Mouse (Mus musculus) retina, postnatal 1 day (tissue): ENCODE results near the gene Nuak2.
"Not testable (repeated sequence)": the region's sequence is repeated elsewhere in the genome, so short reads cannot be mapped to it uniquely, and the experiment has no call there.

Source experiments
- DNase-seq: peaks from one replicate; pipeline ENCODE4 v3.0.0-alpha.2; 2012

Nuak2 gene

DNA sequence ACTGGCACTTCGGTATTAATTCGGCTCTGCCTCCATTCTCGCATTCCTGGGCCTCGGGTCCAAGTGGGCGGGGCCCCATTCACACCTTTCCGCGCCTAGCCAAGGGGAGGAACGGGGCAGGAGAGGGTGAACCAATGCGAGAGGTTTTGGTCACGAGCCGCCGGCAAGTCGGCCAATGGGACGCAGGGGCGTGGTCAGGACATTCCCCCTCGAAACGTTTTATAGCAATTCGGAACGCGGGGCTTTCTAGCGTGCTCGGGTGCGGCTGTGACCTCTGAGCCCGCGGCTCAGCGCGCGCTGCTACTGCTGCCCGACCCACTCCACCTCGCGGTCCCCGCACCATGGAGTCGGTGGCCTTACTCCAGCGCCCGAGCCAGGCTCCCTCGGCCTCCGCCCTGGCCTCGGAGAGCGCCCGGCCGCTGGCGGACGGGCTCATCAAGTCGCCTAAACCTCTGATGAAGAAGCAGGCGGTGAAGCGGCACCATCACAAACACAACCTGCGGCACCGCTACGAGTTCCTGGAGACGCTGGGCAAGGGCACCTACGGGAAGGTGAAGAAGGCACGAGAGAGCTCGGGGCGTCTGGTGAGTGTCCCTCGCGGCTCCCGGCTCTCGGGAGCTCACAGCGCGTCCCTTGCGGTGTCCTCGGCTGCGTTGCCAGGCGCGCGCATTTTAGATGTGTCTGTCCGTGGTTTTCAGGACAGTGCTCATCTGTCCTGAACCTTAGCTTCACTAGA lies at the start of gene Nuak2:
Nuak2 (plus strand) TSS at position 238 of the 736 bp plus-strand sequence.
- DNase-seq: peak; percentile 96

DNA sequence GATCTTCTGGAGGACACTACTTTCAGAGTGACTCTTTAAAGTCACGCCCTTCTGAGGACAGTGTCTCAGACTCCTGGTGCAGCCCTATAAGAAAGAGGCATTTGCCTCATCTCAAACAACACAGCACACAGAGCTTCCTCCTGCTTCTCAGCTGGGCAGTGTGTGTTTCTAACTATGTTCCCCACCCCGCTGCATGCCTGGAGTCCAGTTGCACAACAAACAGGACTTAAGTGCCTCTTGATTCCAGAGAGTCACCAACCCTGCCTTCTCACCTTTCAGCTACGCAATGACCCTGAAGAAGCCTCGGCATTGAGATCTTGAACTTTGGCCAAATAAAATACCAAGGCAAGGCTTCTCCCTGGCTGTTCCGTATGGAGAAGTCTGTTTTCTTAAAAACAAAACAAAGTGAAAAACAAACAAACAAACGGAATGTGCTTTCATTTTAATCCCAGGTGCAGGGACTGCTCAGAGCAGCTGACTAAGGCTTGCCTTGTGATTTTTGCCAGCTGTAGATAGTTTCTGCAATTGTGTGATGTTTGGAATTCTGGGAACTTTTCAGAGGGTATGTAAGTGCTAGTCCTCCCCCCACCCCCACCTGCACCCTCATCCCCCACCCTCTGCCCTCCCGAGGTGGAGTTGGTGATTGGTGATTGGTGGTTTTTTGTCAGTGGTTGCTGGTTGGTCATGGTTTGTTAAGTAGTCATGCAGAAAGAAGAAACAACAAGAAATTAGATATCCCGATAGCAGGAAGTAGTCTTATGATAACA lies 49.0 kb upstream of the Nuak2 start:
- no peak for DNase-seq

DNA sequence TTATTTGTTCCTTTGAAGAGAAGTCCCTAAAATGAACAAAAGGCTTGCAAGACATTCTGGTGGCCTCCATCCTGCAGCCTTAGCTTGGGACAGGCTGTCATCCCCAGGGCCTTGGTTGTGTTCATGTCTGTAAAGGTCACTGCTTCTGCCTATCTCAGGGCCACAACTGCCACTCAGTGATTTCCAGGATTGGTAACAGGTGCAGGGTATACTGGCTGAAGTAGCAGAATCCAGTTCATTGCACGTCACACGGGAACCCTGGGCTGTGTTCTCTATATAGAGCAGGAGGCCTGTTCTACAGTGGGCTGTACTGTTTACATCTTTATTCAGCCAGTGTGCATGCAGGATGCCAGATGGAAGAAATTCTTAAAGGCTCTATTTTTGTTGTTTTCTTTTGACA lies 48.0 kb upstream of the Nuak2 start:
- DNase-seq: no peak

DNA sequence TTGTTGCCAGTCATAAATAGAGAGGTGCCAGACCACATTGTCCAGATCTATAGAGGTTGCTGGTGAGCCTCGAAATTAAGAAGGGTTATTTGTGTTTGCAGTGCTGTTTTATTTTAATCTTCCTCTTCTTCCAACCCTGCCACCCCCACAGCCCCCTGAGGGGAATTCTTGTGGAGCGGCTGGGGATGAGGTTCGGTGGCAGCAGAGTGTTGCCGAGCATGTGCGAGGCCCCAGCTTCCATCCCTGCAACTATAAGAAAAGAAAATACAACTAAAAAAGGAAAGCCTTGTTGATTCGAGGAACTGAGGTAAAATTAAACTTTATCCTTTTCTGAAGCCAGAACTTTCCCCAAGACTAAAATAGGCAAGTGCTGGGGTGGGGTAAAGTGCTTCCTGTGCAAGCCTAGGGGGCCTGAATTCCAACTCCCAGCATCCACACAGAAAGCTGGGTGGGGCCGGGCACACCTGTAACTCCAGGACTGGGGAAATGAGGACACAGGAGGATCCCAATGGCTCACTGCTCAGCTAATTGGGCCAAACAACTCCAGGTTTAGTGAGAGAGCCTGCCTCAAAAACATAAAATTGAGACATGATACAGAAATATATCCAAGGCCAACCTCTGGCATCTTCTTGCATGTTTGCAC lies 47.4 kb upstream of the Nuak2 start:
- DNase-seq: no peak

DNA sequence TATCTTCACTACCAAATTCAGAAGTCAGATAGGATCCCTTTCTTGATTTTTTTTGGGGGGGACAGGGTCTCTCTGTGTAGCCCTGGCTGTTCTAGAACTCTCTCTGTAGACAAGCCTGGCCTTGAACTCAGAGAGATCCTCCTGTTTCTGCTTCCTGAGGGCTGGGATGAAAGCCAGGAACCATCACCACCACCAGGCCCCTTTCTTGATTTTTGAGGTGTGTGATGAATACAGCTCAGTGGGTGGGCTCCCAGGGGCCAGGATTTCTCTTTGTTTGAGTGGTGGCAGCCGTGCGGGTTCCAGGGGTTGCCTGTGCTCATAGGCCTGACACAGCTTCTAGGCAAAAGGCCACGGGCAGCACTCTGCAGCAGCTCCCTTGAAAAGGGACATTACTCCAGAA lies 44.7 kb upstream of the Nuak2 start:
- DNase-seq: no peak

DNA sequence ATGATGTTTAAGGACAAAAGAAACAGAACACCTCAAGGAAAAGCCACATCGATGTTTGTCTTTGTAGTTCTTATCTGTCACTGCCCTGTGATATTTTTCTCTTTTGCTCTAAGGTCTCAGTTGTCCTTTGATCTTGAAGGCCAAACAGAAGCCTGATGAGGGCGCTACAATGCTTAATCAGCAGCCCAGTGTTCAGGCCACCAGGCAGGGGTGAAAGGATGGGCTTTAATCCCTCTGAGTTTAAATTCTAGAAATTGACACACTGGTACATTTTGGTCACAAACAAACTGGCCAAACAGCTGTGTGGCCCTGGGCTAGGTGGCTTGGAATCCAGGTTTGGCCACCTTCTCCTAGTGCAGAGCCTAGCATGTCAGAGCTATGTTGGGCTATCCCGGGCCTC lies 39.2 kb upstream of the Nuak2 start:
- no peak for DNase-seq

DNA sequence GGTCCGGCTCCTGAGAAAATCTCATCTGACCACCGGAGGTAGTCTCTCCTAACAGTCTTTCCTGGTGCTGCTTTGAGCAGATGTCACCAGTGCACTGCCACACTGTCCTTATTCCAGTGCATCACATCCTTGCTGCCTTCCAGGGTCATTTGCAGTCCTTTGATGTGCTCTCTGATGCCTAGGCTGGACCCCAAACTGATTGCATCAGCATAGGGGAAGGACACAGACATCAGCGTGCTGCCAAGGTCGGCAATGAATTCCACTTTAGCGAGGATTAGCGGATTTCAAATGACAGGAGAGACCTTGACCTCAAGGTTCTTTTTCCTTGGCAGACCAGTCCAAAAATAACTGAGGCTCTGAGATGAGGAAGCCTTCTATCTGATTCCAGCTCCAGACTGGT lies 38.8 kb upstream of the Nuak2 start:
- no peak for DNase-seq

DNA sequence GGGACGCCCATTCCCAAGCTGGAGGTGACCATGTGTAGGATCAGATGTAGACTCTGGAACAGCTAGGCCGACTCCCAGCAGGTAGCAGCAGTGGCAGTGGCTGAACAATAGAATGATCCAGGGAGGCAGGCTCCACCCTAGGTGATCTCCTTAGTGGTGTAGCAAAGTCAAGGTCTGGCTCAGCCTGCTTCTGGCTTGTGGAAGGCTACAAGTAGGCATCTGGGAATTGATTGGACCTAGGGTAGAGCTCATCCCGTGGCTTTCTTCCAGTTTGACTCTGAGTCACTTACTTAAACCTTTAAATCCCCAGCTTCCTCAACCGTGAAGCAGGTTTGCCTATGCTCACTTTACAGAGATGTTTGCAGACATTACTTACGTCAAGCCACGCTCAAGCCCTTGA lies 35.3 kb upstream of the Nuak2 start:
- not testable (repeated sequence) for DNase-seq

DNA sequence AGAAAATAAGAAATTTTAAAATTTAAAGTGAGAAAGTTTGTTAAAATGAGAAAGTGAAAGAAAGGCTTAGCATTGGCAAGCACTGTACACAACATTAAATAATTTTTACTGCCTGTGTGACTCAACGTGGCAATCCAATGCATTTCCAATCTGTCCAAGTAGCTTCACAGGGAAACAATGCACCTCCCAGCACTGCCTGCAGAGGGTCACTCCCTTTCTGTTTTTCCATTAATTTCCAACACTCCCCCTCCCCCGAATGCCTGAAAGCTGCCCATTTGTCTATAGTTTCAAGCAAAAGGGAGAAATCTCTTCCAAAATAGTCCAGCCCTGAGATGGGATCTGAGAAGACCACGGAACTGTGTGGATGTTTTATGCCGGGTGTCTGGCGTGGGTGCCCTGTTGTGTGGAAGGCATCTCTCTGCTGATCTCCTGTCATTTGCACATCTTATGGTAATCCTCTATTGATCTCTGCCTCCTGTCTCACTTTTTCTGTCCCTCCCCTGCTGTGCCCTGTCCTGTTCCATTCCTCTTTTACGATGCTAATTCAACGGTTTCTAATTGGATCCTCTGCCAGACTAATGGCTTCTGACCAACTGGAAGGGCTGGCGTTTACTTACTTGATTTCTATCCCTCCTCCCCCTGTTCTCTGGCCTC lies 34.3 kb upstream of the Nuak2 start:
- peak; percentile 78 for DNase-seq

DNA sequence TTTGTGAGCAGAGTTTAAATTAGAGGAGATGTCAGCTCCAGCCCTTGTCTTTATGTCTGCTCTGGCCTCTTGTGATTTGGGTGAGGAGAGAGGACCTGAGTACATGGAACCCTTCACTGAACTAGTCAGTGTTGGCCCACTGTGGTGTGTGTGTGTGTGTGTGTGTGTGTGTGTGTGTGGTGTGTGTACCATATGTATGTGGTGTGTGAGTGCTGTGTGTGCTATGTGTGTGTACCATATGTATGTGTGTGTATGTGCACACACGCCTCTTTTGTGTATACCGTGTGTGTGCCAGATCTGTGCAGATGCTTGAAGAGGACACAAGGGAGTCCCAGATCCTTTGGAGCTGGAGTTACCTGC lies 33.8 kb upstream of the Nuak2 start:
- DNase-seq: no peak

DNA sequence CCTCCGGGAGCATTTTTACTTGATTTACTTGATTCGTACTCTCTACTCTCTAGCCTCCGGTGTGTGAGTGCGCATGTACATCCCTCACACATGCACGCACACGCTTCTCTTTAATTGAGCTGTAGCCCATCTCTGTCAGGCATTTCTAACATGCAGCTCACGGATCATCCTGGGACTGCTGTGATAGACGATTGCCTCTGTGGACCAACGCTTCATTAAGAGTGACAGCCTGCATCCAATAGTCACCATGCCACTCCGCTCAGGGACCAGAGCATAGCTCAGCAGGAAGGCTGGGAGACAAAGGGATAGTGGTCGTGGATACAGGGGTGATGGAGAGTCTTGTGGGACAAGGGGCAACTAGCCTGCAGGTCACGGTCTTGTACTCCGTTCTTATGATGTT lies 32.9 kb upstream of the Nuak2 start:
- DNase-seq: peak; percentile 65

DNA sequence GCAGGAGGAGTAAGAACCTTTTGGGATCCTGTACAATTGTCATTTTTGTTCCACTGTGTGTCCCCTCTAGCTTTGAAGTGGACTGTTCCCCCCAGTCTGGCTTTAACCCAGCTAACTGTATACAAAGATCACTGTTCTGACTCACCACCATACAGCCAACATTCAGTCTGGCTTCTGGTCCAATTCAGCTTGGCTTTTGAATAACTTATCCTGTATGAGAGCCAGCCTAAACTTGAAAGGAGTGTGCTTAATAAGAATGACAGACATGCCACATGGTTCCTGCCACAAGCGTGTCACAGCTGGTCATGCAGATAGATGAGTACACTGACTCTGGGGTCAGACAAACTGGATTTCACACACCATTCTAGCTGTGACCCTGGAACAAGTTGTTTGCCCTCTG lies 29.2 kb upstream of the Nuak2 start:
- DNase-seq: no peak

DNA sequence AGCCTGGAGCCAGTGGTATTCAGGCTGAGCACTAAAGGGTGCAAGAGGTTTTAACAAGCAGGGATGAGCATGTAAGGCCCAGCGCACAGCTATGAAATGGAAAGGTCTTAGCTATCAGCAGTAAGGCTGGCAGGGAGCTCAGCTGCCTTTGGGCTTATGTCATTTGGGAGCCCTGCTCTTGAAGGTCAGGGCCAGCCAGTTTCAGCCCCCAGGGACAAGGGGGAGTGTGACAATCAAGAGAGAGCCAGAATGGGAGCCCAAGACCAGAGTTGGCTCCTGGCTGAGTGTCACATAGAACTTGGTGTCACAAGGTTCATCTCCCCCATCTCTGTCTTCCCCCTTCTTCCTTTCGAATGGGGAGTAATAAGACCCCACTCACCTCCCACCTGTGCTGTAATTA lies 28.5 kb upstream of the Nuak2 start:
- DNase-seq: no peak

DNA sequence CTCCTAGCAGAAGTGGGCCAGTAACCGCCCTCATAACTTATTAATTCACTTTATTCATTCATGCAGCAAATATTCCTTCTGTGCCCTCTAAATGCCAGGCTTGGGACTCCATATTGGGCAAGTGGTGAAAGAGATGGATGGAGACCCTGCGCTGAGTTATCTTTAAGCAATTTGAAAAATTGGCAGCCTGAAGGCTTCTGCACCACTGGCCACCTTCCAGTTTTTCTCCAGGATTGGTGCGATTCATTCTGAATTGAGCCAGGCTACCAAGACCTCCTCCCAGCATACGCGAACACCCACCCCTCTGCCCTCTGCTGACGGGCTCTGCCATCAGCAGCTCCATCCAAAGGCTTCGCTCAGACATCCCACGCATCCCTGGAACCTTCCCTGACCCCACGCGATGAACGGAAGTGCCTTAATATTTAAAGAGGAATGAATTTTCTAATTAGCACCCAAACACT lies 27.9 kb upstream of the Nuak2 start:
- peak; percentile 89 for DNase-seq

DNA sequence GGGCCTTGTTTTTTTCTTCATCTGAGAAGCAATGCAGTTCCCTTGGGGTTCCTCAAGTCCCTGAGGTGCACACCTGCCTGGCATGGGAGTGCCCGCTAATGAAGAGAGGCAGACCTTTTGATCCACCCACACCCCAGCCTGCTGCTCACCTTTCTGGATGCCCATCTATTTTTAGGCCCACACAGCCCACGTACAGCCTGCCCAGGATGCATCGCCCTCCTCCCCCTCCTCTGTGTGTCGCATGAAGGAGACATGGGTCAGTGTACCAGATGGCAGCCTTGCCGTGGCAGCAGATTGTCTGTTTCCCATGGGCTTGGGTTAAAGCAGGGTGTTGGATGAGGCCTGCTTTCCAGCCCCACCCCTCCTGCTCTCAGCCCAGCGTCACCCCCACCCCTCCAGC lies 26.0 kb upstream of the Nuak2 start:
- peak; percentile 87 for DNase-seq

DNA sequence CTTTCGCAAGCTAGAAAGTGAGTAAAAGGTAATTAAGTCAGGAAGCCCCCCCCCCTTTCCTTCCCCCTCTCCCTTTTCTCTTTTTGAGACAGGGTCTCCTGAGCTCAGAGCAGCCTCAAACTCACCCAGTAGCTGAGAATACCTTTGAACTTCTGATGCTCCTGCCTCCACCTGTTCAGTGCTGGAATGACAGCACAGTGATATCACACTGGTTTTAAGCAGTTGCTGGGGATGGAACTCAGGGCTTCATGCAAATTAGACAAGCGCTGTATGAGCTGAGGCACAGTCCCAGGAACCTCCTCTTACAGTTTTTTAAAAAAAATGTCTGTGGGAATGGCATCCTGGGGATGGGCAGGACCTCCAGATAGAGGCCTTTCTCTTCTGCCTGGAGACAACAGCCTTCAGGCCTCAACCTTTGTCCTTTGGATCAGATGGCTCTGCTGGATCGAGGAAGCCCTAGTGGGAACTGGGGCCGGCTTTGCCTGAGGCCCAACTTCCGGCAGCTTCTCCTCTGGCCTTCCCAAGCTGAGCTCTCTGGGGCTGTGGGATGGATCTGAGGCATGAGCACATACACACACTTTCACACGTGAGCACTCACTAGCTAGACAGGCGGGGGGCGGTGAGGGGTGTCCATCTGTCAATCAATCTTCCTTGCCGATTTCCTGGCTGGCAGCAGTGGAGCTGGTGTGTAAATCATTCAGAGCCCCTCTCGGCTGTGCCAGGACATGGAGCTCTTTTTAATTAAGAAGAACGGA lies 24.8 kb upstream of the Nuak2 start:
- peak; percentile 82 for DNase-seq

DNA sequence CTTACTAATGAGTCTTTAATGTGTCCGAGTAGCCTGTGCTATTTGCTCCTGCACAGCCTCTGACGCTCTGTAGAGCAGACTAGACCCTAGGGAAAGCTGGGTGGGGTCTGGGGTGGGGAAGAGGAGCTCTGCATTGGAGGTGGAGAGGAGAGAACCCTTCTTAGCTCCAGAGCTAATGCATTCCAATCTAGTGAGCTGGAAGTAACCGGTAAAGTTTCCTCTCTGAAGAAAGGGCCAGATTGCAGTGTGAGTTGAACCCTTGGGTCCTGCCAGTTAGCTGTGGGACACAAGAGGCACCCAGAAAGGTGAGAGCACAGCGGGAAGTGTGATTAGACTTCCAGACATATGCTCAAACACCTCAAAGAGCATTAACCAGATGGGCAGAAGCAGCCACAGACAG lies 24.2 kb upstream of the Nuak2 start:
- DNase-seq: no peak

DNA sequence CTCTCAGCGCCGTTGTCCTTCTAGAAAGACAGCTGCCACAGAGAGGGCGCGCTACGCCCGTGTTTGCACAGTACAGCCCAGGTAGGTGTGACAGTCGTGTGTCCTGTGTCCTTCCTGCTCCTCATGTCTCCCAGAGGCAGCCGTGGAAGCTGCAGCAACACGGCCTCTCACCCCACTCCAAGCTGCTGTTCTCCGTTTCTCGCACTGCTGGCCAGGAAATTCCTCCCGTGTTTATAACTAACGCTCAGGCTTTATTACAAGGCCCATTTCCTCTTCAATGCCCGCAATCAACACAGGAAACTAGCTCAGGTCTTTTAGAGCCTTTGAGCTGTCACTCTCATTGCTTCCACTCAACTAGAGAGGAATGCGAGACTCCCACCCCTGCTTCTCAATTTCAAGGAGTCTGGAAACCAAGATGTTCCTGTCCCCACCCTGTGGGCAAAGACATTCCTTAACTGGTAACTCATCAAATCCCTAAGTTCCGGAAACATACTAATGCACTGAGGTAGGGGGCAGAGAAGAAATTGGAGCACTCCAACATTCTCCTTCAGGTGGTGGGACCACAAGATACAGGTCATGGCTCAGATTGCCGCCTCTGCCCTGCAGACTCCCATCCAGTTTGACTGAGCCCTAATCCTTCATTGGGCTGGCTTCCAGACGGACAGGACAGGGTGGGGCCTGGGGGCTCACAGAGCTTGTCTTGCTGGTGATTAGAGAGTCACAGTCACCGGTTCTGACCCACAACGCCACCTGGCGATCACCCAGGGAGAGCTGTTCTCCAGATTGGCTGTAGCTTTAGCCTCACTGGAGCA lies 23.4 kb upstream of the Nuak2 start:
- DNase-seq: peak; percentile 89

DNA sequence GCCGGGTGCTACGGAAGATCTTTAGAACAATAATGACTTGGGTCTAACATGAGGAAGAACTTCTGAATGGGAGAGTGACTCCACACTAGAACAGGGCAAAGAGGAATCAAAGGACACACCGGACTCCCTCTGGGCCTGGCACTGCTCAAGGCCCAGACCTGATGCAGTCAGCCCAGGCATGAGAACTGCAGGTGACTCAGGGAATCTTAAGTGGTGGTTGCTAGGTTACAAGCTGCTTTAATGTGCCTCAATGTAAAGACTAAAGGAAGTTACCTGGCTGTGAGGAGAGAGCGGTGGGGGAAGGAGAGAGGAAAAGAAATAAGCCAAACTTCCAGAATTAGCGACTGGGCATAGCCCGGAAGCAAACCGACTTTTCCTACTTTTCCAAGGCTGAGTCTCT lies 20.4 kb upstream of the Nuak2 start:
- no peak for DNase-seq

DNA sequence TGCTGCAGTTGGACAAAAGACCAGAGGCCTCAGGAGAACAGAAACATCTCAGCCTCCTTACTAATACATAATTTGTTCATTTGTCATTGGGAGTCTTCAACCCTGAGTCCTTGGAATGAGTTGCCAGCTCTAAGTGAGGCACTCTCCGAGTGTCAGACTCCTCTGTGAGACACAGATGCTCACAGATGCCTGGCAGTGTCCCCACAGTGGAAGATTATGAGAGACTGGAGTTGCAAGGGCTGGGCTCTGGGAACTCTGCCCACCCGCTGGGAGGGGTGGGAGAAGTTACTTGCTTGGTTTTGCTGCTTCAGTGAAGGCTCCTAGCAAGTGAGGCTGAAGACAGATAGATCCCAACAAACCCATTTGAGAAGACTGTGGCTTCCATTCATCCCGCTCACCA lies 19.9 kb upstream of the Nuak2 start:
- no peak for DNase-seq

DNA sequence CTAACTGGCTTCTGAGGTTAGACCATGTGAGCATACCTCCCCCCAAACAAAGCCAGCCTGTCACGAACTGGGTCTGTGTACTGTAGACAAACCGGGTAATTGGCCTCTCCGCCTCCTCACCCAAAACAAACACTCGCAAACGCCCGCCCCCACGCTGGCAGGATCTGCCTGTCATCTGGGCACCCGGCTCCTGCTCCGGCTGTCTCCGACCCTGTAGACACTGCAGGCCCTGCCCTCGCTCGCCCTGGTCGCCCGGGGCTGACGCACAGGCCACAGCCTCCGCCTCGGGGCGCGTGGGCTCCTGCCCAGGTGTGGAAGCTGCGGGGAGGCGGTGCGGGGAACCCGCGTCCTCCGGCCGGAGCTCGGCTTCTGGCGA lies 17.5 kb upstream of the Nuak2 start, which contains the start of gene Klhdc8a:
Klhdc8a (plus strand) TSS at position 202 of the 376 bp plus-strand sequence.
- peak; percentile 84 for DNase-seq
